Mouse (Mus musculus): ENCODE data around the gene Zfp773. TPM values are rescaled to one million over a fixed set of nuclear protein-coding genes. Genes with fewer than 3 reads are reported as not detected.
"Not testable (repeated sequence)": the region's sequence is repeated elsewhere in the genome, so short reads cannot be mapped to it uniquely, and the experiment has no call there.

Zfp773 gene
- polyA plus RNA-seq (2015; fragmentation: Nextera tagmentation; extraction: Ambion mirVana), result 2.3 TPM in 2 replicates

- DNase-seq (ENCODE audit: low spot score), result peak; percentile 50
Measured at GRCm38 (mm10) chr7:7136379-7136866, at the start of gene Zfp773. Gene Zfp773 (minus strand): TSS chr7:7136755.

GRCm38 (mm10) chr7:7185897-7186296 is 49.3 kb upstream of the Zfp773 start:
- no peak for DNase-seq (ENCODE audit: low spot score)

- peak; percentile 44 for DNase-seq (ENCODE audit: low spot score)
Measured at GRCm38 (mm10) chr7:7171227-7172147, 34.9 kb upstream of the Zfp773 start, which contains the start of gene Zfp418. Gene Zfp418 (plus strand): TSS chr7:7171330.

DNA sequence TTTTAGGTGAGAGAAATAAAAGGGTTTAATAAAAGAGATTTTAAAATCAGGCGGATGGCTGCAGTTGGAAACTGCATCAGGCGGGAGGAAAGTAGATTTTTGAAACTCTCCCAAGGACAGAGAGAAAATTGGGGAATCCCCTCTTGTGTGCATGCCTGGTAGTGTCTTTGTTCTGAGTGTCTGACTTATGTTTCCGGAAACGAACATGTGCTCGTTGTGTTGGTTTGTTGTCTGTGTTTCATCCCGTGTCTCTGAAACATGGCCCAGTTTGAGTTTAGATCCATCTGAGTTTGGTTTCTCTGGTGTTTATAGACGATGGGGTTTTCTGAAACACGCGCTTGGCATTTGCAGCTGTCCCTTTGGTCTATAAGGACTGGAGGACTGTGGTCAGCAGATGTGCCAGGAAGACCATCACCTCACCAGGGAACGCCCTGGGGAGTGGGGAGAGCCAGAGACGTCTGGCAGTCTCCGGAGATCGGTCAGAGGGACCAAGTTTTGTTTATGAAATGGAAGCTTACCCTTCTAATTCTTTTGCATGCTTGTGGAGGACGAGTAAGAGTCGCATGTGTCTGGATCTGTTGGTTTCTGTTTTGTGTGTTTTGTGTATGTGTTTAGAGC is 9.5 kb upstream of the Zfp773 start:
- DNase-seq (ENCODE audit: low spot score), result no peak

GRCm38 (mm10) chr7:7144215-7144614 is 7.7 kb upstream of the Zfp773 start:
- DNase-seq (ENCODE audit: low spot score), result no peak

GRCm38 (mm10) chr7:7132751-7133150 is 3.8 kb downstream of the Zfp773 start:
- DNase-seq (ENCODE audit: low spot score), result no peak

DNA sequence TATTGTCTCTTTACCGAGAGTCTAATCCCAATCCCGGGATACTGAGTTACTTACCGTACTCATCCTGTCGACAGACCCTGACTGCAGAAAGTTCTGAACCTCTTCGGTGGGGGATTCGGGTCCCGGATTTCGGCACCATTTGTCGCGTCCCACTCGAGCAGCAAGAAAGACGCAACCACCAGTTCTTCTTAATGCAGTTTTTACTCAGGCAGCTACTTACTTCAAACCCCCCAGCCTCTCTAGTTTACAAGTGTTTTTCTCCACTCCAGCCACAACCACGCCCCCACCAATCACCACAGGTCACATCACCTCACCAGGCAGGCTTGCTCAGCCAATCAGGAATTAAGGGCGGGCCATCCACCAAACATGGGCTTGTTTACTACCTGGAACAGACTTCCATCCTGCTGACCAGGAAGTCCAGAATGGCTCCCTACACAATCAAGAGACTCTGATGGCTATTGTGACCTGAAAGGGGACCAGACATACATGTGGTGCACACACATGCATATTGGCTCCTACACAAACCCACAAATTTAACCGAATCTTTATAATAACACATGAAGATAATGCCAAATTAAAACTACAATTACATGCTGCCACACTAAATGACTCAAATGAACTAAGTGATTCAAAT is 5.9 kb downstream of the Zfp773 start:
- not testable (repeated sequence) for DNase-seq (ENCODE audit: low spot score)

DNA sequence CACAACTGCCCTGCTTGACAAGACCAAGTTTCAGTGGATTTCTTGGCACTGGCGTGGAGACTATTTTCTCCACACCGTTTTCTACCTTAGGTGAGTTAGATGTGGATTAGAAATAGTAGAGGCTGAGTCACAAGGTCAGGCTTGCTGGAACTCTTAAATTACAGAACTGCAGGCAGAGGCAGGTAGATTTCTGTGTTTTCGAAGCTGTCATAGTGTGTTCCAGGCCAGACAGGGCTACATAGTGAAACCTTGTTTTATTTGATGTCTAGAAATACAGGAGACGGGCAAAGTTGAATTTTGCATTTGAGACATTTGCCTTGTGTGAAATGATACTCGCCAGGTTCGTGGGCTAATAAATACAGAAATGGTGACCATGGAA is 15.0 kb downstream of the Zfp773 start:
- no peak for DNase-seq (ENCODE audit: low spot score)

GRCm38 (mm10) chr7:7120921-7121601 is 15.5 kb downstream of the Zfp773 start, which contains the start of gene Zfp954:
Gene Zfp954 (minus strand): TSS chr7:7121488.
- peak; percentile 85 for DNase-seq (ENCODE audit: low spot score)

GRCm38 (mm10) chr7:7118441-7118840 is 18.1 kb downstream of the Zfp773 start:
- no peak for DNase-seq (ENCODE audit: low spot score)

GRCm38 (mm10) chr7:7108501-7108900 is 28.1 kb downstream of the Zfp773 start:
- no peak for DNase-seq (ENCODE audit: low spot score)

Other genes with a start within 250 kb of the Zfp773 start
- gene Aurkc, start 141.5 kb downstream of the Zfp773 start, polyA plus RNA-seq (2015; fragmentation: Nextera tagmentation; extraction: Ambion mirVana), result not detected in 2 replicates
- gene Zfp954, start 15.3 kb downstream of the Zfp773 start, polyA plus RNA-seq (2015; fragmentation: Nextera tagmentation; extraction: Ambion mirVana), result 13.8 and 17.3 TPM in 2 replicates
- gene Zfp418, start 34.6 kb upstream of the Zfp773 start, polyA plus RNA-seq (2015; fragmentation: Nextera tagmentation; extraction: Ambion mirVana), result 1.2 and 1.5 TPM in 2 replicates
- 3.9 and 4.0 TPM in 2 replicates for gene Zfp772, start 73.2 kb upstream of the Zfp773 start, polyA plus RNA-seq (2015; fragmentation: Nextera tagmentation; extraction: Ambion mirVana)
- 0.13 TPM in 1 of 2 replicates, not detected in the other for gene Vmn2r29, start 110.6 kb upstream of the Zfp773 start, polyA plus RNA-seq (2015; fragmentation: Nextera tagmentation; extraction: Ambion mirVana)
- 0.41 and 0.85 TPM in 2 replicates for gene Gm45844, start 141.5 kb upstream of the Zfp773 start, polyA plus RNA-seq (2015; fragmentation: Nextera tagmentation; extraction: Ambion mirVana)
- gene Clcn4, start 164.1 kb upstream of the Zfp773 start, polyA plus RNA-seq (2015; fragmentation: Nextera tagmentation; extraction: Ambion mirVana), result 39.0 and 42.6 TPM in 2 replicates
- gene Vmn2r30, start 200.9 kb upstream of the Zfp773 start, polyA plus RNA-seq (2015; fragmentation: Nextera tagmentation; extraction: Ambion mirVana), result not detected in 2 replicates
- gene Gm45783, start 237.8 kb upstream of the Zfp773 start, polyA plus RNA-seq (2015; fragmentation: Nextera tagmentation; extraction: Ambion mirVana), result not detected in 2 replicates